Mouse (Mus musculus): ENCODE measurements around the gene Gm2115. TPM values are rescaled to one million over a fixed set of nuclear protein-coding genes. Genes with fewer than 3 reads are reported as not detected.

The Gm2115 gene
- total RNA-seq, 4 experiments from 2014 or later, result 29.6 to 51.9 (median 47.4) TPM

Other genes starting within 250 kb of the Gm2115 start
- gene Arnt2, start 118.8 kb upstream of the Gm2115 start, total RNA-seq (2022), result 10 to 100 TPM; 41.3 to 62.9 (median 50.8) TPM
- gene Fah, start 77.8 kb downstream of the Gm2115 start, total RNA-seq (2022), result 10 to 100 TPM; 19.1 to 62.6 (median 45.5) TPM
- gene Zfand6, start 161.0 kb downstream of the Gm2115 start, total RNA-seq (2022), result 100 to 1,000 TPM in 3 of 4 experiments, 10 to 100 TPM in 1; 99.6 to 121 (median 113) TPM

Measured in adrenal gland, adult 8-10 months (tissue).